Mouse (Mus musculus) olfactory bulb, adult 2 months (tissue): ENCODE data around the gene Csrp2. TPM values are rescaled to one million over a fixed set of nuclear protein-coding genes. Genes with fewer than 3 reads are reported as not detected.

Source experiments
- H3K27ac ChIP-seq: fragments of 200-500 bp; 2 replicates; pipeline ENCODE4 v1.5.1; 2012; ENCODE audit warnings: low read depth, low read length; ENCODE audit not compliant: insufficient read depth
- H3K4me1 ChIP-seq: fragments of 200-500 bp; 2 replicates; pipeline ENCODE4 v1.6.1; 2012; ENCODE audit warnings: low read length; ENCODE audit not compliant: control insufficient read depth, insufficient read depth
- H3K4me3 ChIP-seq: fragments of 200-500 bp; 2 replicates; pipeline ENCODE4 v1.5.1; 2012; ENCODE audit warnings: mild to moderate bottlenecking, low read depth, low read length, moderate library complexity; ENCODE audit not compliant: insufficient read depth
- CTCF ChIP-seq: fragments of 200-500 bp; IDR thresholded peaks from 2 replicates; pipeline ENCODE4 v1.5.1; 2012; ENCODE audit warnings: low read depth, mild to moderate bottlenecking, low read length, moderate library complexity; ENCODE audit not compliant: insufficient read depth
- POLR2A ChIP-seq: fragments of 200-500 bp; IDR thresholded peaks from 2 replicates; pipeline ENCODE4 v1.6.1; 2012; ENCODE audit warnings: mild to moderate bottlenecking, low read depth, low read length, moderate library complexity; ENCODE audit not compliant: insufficient read depth
- WGBS: fragments of 180-500 bp; shearing (Covaris S2); methylation state at CpG from one replicate; pipeline ENCODE4 v1.1.7; 2018; 5-methylcytosine and 5-hydroxymethylcytosine counted together
- polyA plus RNA-seq: library from polyadenylated mRNA; stranded (reverse); fragments of >200 nt; gene quantifications from 2 replicates; pipeline ENCODE4 v1.2.4, GENCODE M21; 2012; ENCODE audit warnings: low replicate concordance; ENCODE audit not compliant: missing spikeins, insufficient read depth, insufficient read length

Gene Csrp2
- polyA plus RNA-seq, 1 experiment = not detected

- no peak overlapping the region for H3K4me3 ChIP-seq
- peaks cover 19% of the 10 kb centered on the region for H3K4me1 ChIP-seq
- 0 out of 2 replicates have a peak overlapping the region, but pooled peaks have one; percentile 38 for H3K27ac ChIP-seq
- 60% methylated on average over 4 of the region's 4 CpGs for WGBS
- no peak for TF ChIP-seq POLR2A
- TF ChIP-seq CTCF = no peak
Observed at GRCm38 (mm10) chr10:110929756-110930155, 10.2 kb downstream of the Csrp2 start.

GRCm38 (mm10) chr10:110931161-110931912, 11.7 kb downstream of the Csrp2 start:
- no peak for TF ChIP-seq POLR2A
- no peak for TF ChIP-seq CTCF
- 16% methylated on average over 13 of the region's 13 CpGs for WGBS
- H3K4me1 ChIP-seq = peaks cover 19% of the 10 kb centered on the region
- peak overlapping the region; percentile 27 for H3K4me3 ChIP-seq
- peak overlapping the region; percentile 92 for H3K27ac ChIP-seq

GRCm38 (mm10) chr10:110931913-110932560, 12.4 kb downstream of the Csrp2 start:
- Histone ChIP-seq H3K27ac (peak overlapping the region; percentile 81), H3K4me3 (peak overlapping the region; percentile 27), H3K4me1 (peaks cover 19% of the 10 kb centered on the region)
- WGBS = 30% methylated on average over 20 of the region's 20 CpGs
- TF ChIP-seq CTCF = no peak
- TF ChIP-seq POLR2A = no peak

- 81% methylated on average over 5 of the region's 5 CpGs for WGBS
Observed at GRCm38 (mm10) chr10:110933584-110933983, 14.0 kb downstream of the Csrp2 start.

GRCm38 (mm10) chr10:110935081-110935480, 15.5 kb downstream of the Csrp2 start:
- TF ChIP-seq POLR2A (no peak), CTCF (no peak)
- Histone ChIP-seq H3K27ac (no peak overlapping the region), H3K4me3 (no peak overlapping the region), H3K4me1 (peaks cover 25% of the 10 kb centered on the region)
- WGBS = 90% methylated on average over 11 of the region's 11 CpGs

More at GRCm38 (mm10) chr10:110933584-110933983, 14.0 kb downstream of the Csrp2 start:
- no peak for TF ChIP-seq CTCF
- Histone ChIP-seq H3K27ac (no peak overlapping the region), H3K4me3 (no peak overlapping the region), H3K4me1 (peaks cover 22% of the 10 kb centered on the region)

- Histone ChIP-seq H3K4me3 (no peak overlapping the region), H3K27ac (no peak overlapping the region), H3K4me1 (peaks cover 25% of the 10 kb centered on the region)
- no peak for TF ChIP-seq CTCF
- TF ChIP-seq POLR2A = no peak
- WGBS = 91% methylated on average over 7 of the region's 7 CpGs
Observed at GRCm38 (mm10) chr10:110935669-110936068, 16.1 kb downstream of the Csrp2 start.

- H3K4me1 ChIP-seq = peaks cover 15% of the 10 kb centered on the region
- WGBS = 78% methylated on average over 7 of the region's 7 CpGs
- TF ChIP-seq CTCF (no peak), POLR2A (no peak)
- no peak overlapping the region for H3K27ac ChIP-seq
- H3K4me3 ChIP-seq = no peak overlapping the region
Observed at GRCm38 (mm10) chr10:110938361-110938760, 18.8 kb downstream of the Csrp2 start.

GRCm38 (mm10) chr10:110938841-110939549, 19.4 kb downstream of the Csrp2 start:
- Histone ChIP-seq H3K4me1 (peaks cover 15% of the 10 kb centered on the region), H3K4me3 (no peak overlapping the region), H3K27ac (0 out of 2 replicates have a peak overlapping the region, but pooled peaks have one; percentile 0)
- no peak for TF ChIP-seq POLR2A
- no peak for TF ChIP-seq CTCF
- WGBS = 52% methylated on average over 19 of the region's 19 CpGs

GRCm38 (mm10) chr10:110939717-110940116, 20.1 kb downstream of the Csrp2 start:
- TF ChIP-seq CTCF = no peak
- no peak for TF ChIP-seq POLR2A
- H3K4me1 ChIP-seq = peaks cover 15% of the 10 kb centered on the region
- H3K4me3 ChIP-seq = no peak overlapping the region
- H3K27ac ChIP-seq = no peak overlapping the region
- 55% methylated on average over 4 of the region's 4 CpGs for WGBS
